Mouse (Mus musculus) adrenal gland, adult 10 weeks (tissue): ENCODE data around the gene Pigg. TPM values are rescaled to one million over a fixed set of nuclear protein-coding genes. Genes with fewer than 3 reads are reported as not detected.

Experiments used
- polyA plus RNA-seq: library from polyadenylated mRNA; stranded (reverse); fragments of 350-450 nt; fragmentation: Illumina TruSeq; extraction: RNeasy Lipid Tissue Mini Kit (QIAGEN cat#74804); gene quantifications from one replicate; pipeline ENCODE4 v1.2.3, GENCODE M21; 2014; ENCODE audit warnings: low read depth, low replicate concordance

The Pigg gene
- 39.1 TPM for polyA plus RNA-seq

GRCm38 (mm10) chr5:108312224-108313064, at the start of gene Pigg:
Pigg (plus strand) TSS chr5:108312609.

GRCm38 (mm10) chr5:108268127-108269062, 44.0 kb upstream of the Pigg start, which contains the start of gene Dr1:
Dr1 (plus strand) TSS chr5:108268897.

GRCm38 (mm10) chr5:108367871-108368332, 55.5 kb downstream of the Pigg start, which contains the start of gene Gm42517:
Gm42517 (minus strand) TSS chr5:108367922.

GRCm38 (mm10) chr5:108388201-108388600, 75.8 kb downstream of the Pigg start, which contains the start of gene Pde6b:
Pde6b (plus strand) TSS chr5:108388391.

Other genes starting within 250 kb of the Pigg start
- gene Mtf2, start 246.9 kb upstream of the Pigg start, polyA plus RNA-seq, result 53.7 TPM
- 219 TPM for gene Tmed5, start 180.0 kb upstream of the Pigg start, polyA plus RNA-seq
- 1.3 TPM for gene Ccdc18, start 179.7 kb upstream of the Pigg start, polyA plus RNA-seq
- gene Dr1, start 43.7 kb upstream of the Pigg start, polyA plus RNA-seq, result 163 TPM
- gene Gm42517, start 55.3 kb downstream of the Pigg start, polyA plus RNA-seq, result not detected
- gene Pde6b, start 75.8 kb downstream of the Pigg start, polyA plus RNA-seq, result not detected
- gene Atp5k, start 121.8 kb downstream of the Pigg start, polyA plus RNA-seq, result 50.9 TPM
- 0.23 TPM for gene Mfsd7a, start 136.3 kb downstream of the Pigg start, polyA plus RNA-seq
- gene Pcgf3, start 148.6 kb downstream of the Pigg start, polyA plus RNA-seq, result 33.5 TPM
- gene Cplx1, start 237.4 kb downstream of the Pigg start, polyA plus RNA-seq, result 0.87 TPM